Mouse (Mus musculus) liver, embryonic 14.5 days (tissue): Measurements from ENCODE around the gene Naaladl2.

ENCODE experiments used
- CTCF ChIP-seq: IDR thresholded peaks from 2 replicates; pipeline ENCODE4 v1.5.1; 2016; ENCODE audit warnings: antibody characterized with exemption, low read depth, control low read depth
- EP300 ChIP-seq: IDR thresholded peaks from 2 replicates; pipeline ENCODE4 v1.6.1; 2016; ENCODE audit warnings: antibody characterized with exemption, low read depth

DNA sequence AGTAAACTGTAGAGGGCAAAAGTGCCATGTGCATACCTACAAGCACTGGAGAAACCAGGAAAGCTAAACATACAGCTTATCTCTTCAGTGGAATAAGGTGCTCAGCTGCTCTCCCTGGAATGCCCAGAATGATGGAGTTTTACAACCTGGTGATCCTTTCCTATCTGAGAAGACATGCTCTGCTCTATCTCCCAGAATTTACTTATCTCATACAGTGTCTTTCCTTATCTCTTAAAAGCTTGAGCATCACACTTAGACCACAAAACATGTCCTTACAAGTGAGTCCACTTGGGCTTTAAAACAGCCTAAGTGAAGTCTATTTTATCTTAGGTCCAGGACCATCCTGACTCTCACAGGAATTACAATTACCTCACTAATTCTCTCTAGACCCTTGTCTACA lies 1095.8 kb downstream of the Naaladl2 start:
- TF ChIP-seq CTCF (no peak), EP300 (no peak)
